Mouse (Mus musculus) small intestine, adult 2 months (tissue): ENCODE measurements around the gene Rhox11.

Source experiments
- CTCF ChIP-seq: fragments of 200-500 bp; IDR thresholded peaks from 2 replicates; pipeline ENCODE4 v1.5.1; 2012; ENCODE audit warnings: low read depth, mild to moderate bottlenecking, control low read depth, inconsistent platforms, low read length, moderate library complexity, mixed read lengths; ENCODE audit not compliant: insufficient replicate concordance, insufficient read length; ENCODE audit errors: extremely low read depth
- POLR2A ChIP-seq: fragments of 200-500 bp; IDR thresholded peaks from 2 replicates; pipeline ENCODE4 v1.6.1; 2012; ENCODE audit warnings: low read depth, mild to moderate bottlenecking, control low read depth, inconsistent platforms, low read length, moderate library complexity

DNA sequence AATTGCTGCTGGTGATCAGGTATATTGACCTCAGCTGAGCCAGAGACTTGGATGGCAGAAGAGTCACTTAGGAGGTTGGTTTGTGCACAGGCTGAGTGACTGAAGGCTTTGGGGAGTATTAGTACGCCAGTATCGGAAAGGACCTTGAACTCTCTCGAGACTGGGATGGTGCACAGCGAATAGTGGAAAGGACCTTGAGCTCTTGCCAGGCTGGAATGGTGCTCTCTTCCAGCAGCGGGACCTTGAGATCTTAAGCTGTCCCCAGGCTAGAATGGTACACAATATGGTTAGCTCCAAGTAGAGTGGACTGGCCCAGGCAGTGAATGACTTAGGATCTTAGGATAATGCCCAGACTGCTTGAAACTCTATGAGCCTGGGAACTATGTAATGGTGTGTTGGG lies 45.3 kb downstream of the Rhox11 start:
- TF ChIP-seq POLR2A = no peak
- no peak for TF ChIP-seq CTCF
